Mouse (Mus musculus) neural tube, embryonic 10.5 days (tissue): Measurements from ENCODE around the gene Isca2.

Experiments
- DNase-seq: peaks from one replicate; pipeline ENCODE4 v3.0.0-alpha.2; 2017; ENCODE audit warnings: low spot score; ENCODE audit errors: extremely low spot score

The Isca2 gene

DNA sequence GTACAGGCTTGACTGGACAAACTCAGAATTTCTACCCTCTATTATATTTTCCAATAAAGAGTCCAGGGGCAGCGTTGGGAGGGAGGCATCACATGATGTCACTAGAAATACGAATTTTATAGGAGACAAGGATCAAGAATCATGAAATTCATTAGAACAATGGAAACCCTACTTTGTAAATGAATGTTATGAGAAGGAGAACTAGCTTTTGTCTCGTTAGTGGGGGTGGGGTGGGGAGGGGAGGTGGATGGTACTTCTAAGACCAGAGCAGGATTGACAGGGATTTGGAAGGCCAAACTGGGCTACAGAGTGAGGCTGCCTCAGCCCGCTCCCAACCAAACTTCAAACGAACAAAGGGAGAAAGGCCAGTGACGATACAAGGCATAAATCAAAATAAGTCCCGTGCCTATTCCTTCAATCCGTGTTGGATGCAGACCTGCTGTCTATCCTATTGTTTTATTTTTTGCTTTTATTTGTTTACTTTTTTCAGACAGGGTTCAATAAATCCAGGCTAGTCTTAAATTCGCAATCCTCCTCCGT, 1.0 kb upstream of the Isca2 start:
- peak; percentile 45 for DNase-seq

DNA sequence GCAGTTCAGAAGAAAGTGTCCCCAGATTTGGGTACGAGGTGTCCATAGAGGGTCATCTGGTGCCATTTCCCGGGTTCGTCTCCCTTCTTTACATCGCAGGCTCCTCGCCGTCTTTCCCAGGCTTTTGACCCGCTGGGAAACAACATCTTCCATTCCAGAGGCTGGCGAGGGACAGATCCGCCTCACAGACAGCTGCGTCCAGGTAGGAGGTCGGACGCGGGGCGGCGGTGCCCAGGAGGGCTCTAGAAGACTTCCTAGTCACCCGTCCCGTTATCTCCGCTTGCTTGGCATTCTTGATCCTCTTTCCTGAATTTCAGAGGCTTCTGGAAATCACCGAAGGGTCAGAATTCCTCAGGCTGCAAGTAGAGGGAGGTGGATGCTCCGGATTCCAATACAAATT, 425 bp downstream of the Isca2 start:
- DNase-seq = no peak

- DNase-seq = no peak
Measured at GRCm38 (mm10) chr12:84774376-84774775, 1.3 kb downstream of the Isca2 start.

- no peak for DNase-seq
Measured at GRCm38 (mm10) chr12:84776229-84776628, 3.2 kb downstream of the Isca2 start.

DNA sequence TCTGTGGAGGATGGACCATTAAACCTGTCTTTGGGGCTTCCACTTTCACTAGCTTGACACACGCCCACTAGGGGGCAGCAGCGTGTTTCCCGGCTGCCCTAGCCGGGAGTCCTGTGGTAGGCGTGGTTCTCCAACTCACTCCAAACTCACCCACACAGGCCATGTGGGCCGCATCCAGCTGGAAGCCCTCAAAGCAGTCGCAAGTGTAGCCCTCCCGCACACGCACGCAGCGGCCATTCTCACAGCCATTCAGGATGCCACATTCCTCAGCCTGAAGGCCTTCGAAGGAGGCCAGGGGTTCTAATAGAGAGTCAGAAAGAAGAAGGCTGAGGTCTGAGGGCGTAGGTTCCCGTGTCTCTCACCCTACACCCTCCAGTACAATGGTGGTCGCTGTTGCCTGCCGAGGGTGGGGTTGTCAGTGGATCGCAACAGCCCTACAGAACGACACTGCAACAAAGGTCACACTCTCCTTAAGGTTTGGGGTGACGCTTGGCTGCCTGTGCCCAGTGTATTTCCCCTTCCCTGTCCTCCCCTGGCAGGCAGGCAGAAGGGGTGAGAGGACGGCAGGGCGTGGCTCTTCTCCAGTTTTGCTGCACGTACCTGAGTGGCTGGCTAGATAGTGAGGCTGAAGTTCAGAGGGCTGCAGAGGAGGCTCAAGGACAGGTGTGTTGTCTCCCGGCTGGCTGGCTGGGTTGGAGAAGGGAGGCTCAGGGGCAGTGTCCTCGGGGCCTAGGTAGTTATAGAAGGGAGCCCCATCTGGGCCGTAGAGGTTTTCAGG, 11.7 kb downstream of the Isca2 start:
- peak; percentile 89 for DNase-seq

DNA sequence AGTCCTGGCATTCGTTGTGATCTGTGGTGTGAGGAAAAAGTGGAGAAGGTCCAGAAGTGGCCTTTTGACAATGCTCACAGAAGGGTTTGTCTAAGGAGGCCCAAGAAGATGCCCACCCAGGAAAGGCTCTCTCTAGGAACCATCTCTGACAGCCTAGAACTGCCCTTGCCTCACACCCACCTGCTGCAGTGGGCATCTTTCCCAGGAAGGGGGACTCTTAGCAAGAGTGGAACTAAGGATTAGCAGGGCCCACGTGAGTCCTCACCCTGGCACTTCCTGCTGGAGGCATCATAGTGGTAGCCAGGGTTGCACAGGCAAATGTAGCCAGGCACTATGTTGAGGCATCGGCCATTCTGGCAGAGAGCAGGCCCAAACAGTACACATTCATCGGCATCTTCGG, 13.0 kb downstream of the Isca2 start:
- DNase-seq = no peak

DNA sequence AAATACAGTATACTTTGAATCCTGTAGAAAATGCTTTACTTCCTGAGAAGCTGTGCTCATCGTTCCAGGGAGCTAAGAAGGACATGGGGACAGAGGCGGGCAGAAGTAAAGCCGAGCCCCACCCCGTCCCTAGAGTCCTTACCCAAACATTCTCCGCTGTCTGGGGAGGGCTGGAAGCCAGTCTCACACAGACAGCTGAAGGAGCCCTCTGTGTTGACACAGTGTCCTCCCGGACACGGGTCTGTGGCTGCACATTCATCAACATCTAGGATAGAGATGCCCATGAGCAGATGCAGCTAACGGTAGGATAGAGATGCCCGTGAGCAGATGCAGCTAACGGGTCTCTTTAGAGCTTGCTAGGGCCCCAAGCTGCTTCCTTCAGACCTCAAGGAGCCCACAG, 17.8 kb downstream of the Isca2 start:
- no peak for DNase-seq

- DNase-seq = no peak
Measured at GRCm38 (mm10) chr12:84792629-84793028, 19.6 kb downstream of the Isca2 start.

GRCm38 (mm10) chr12:84794647-84795046, 21.6 kb downstream of the Isca2 start:
- DNase-seq = no peak

DNA sequence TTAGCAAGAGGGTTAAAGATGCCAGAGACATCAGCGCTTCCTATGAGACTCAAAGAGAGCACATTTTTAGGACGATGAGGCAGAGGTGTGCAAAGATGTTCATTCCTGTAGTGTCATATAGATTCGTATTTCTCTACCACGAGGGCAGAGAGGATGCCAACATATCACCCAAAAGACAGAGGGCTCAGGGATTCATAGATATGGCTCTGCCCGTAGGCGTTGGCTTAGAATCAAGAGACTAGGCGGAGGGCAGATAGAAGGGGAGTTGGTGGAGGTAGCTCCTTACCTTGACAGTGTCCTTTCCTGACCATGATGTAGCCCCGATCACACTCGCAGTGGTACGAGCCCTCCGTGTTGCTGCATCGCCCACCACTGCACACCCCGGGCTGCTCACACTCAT, 26.0 kb downstream of the Isca2 start:
- DNase-seq = no peak

DNA sequence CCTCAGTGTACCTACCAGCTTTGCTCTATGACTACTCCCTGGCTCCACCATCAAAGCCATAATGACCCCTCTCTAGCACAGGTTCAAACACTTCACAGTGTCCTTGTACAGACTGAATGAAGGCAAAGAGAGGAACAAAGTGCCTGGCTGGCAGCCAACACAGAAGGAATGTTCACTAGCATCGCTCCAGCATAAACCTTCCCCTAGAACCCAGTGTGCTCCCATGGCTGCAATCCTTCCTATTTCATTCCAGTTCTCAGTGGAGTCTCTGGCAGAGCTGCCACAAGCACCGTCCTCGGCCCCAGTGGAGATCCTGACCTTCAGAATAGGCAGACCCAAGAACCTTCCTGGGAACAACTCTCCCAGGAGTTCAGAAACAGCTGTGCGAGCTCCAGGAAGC, 27.4 kb downstream of the Isca2 start:
- no peak for DNase-seq

DNA sequence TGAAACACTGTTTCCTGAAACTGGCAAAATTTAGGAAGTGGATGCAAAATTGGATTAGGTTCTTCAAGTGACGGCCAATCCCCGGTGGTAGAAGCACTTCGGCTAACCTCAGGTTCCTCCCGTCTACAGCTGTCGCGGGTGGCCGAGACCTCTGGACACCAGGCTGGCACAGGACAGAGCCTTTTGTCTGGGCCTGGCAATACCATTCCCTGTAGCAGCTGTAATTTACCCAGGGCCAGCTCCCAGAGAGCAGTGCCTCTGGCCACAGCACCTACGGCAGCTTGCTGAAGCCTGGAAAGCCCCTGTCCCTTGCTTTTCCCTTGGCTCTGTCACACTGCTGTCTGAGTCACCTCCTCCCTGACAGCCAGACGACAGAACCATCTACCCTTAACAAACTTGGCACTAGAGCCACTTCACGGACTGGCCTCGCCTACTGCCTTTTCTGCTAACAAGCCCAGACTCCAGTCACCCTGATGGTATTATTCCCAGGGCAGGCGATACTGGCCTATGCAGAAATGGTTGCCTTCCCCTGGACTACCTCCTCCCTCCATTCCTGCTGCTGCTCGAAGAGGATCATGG, 28.6 kb downstream of the Isca2 start:
- no peak for DNase-seq

DNA sequence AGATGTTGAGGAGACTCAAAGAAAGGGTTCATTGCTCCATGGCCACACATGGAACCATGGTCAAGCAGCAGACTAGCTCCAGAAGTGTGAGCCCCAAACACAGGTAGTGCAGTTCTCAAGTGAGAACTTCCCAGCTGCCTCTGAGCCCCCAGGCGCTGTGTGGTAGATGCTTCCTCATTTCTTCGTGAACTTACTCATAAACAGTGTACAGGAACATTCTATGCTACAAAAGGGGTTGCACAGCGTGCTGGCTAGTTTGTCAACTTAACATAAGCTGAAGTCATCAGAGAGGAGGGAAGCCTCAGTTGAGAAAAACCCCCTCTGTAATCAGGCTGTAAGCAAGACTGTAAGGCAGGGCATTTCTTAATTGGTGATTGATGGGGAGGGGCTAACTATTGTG, 29.6 kb downstream of the Isca2 start:
- no peak for DNase-seq

DNA sequence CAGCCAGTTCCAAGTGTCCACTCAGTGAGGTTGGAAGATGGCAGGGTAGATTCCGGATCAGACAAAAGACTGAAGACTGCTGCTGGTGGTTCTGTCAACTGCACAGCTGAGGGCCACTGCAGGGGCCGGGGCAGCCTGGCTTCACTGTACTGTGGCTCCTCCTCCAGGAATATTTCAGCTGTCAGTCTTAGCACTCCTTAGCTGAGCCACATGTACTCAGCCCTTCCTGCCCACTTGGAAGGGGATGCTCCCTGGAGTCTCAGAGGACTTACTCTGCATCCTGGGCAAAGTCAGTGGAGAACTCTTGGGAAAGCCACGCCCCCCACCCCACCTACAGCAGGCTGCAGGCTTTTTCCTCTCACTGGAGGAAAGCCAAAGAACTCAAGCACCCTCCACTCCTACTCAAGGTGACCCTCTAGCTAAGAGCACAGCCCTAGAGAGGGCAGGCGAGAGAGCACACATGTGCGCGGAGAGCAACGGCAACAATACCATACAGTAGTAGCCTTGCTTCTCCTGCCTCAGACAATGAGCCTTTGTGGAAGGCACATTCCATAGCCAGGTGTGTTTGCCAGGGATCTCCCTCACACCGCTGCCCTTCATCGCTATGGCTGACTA, 32.3 kb downstream of the Isca2 start:
- DNase-seq = no peak

DNA sequence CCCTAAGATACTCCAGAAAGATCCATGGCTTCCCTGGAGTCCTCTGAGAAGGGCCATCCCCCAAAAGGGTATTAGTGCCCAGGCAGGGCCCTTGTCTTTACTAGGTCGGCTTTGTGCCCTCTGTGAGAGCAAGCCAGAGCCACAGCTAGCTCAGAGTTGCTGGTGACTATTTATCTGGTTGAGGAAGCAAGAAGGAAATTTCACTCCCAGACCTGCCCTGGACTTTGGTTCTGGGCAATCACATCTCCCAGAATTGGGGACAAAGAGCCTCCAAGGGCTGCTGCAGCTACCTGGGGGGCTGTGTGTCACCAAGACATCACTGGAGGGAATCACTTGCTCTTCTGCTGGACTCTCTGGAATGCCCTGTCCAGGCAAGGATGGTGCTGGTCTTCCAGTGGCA, 33.0 kb downstream of the Isca2 start:
- no peak for DNase-seq

DNA sequence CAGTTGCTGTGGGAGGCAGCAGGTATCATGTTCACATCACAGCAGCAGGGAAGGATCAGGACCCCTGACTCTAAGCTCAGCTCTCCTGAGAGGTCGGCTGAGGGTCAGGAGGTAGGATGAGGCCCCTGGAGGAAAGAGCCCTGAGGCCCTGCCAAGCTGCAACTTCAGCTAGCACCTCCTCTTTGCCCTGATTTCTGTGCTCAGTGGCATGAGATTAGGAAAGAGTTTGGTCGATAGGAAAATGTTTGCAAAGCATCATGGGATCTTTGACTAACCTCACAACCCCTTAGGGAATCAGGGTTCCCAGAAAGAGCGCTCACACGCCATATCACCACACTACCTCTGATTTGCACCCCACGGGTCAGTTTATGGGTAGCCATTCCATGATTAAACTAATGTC, 33.7 kb downstream of the Isca2 start:
- DNase-seq = no peak

- no peak for DNase-seq
Measured at GRCm38 (mm10) chr12:84807351-84807750, 34.3 kb downstream of the Isca2 start.

- DNase-seq = no peak
Measured at GRCm38 (mm10) chr12:84809033-84809432, 36.0 kb downstream of the Isca2 start.

- DNase-seq = no peak
Measured at GRCm38 (mm10) chr12:84810810-84811209, 37.8 kb downstream of the Isca2 start.

GRCm38 (mm10) chr12:84811510-84811909, 38.5 kb downstream of the Isca2 start:
- no peak for DNase-seq

- DNase-seq = no peak
Measured at GRCm38 (mm10) chr12:84812004-84812403, 39.0 kb downstream of the Isca2 start.

- no peak for DNase-seq
Measured at GRCm38 (mm10) chr12:84813773-84814172, 40.7 kb downstream of the Isca2 start.
